Mouse (Mus musculus) E14TG2a.4 (cell line): ENCODE data around the gene Hexim1.

Experiments
- H3K27me3 ChIP-seq: 2 replicates; pipeline ENCODE4 v1.6.1; 2014; ENCODE audit warnings: low read length, control low read depth; ENCODE audit not compliant: insufficient read depth
- H3K36me3 ChIP-seq: 2 replicates; pipeline ENCODE4 v1.6.1; 2014; ENCODE audit warnings: low read length, control low read depth; ENCODE audit not compliant: insufficient read depth
- H3K4me1 ChIP-seq: replicated peaks from 2 replicates; pipeline ENCODE4 v1.6.1; 2014; ENCODE audit warnings: low read depth, low read length, control low read depth
- H3K4me3 ChIP-seq: replicated peaks from 2 replicates; pipeline ENCODE4 v1.5.1; 2014; ENCODE audit warnings: mild to moderate bottlenecking, low read length
- H3K9me3 ChIP-seq: 2 replicates; pipeline ENCODE4 v1.6.1; 2014; ENCODE audit warnings: low read length, control low read depth
- CTCF ChIP-seq: conservative IDR thresholded peaks from 2 replicates; pipeline ENCODE4 v1.5.1; 2014; ENCODE audit warnings: low read length
- NANOG ChIP-seq: IDR thresholded peaks from 2 replicates; pipeline ENCODE4 v1.6.1; 2014; ENCODE audit warnings: borderline replicate concordance, low read length, mixed read lengths
- POU5F1 ChIP-seq: IDR thresholded peaks from 2 replicates; pipeline ENCODE4 v1.6.1; 2014; ENCODE audit warnings: low read length, borderline replicate concordance

Gene Hexim1

GRCm38 (mm10) chr11:103118866-103119265 lies 2.8 kb downstream of the Hexim1 start:
- H3K4me3 ChIP-seq: 0 out of 2 replicates have a peak overlapping the region, but pooled peaks have one; percentile 88
- peaks cover 30% of the 10 kb centered on the region for H3K4me1 ChIP-seq
- H3K27me3 ChIP-seq: no peaks in the 10 kb centered on the region
- no peaks in the 10 kb centered on the region for H3K9me3 ChIP-seq
- H3K36me3 ChIP-seq: peaks cover 30% of the 10 kb centered on the region
- TF ChIP-seq NANOG: no peak
- no peak for TF ChIP-seq POU5F1
- TF ChIP-seq CTCF: no peak

GRCm38 (mm10) chr11:103119609-103120008 lies 3.6 kb downstream of the Hexim1 start:
- TF ChIP-seq NANOG (no peak), CTCF (no peak), POU5F1 (no peak)
- Histone ChIP-seq H3K36me3 (peaks cover 24% of the 10 kb centered on the region), H3K4me3 (no peak overlapping the region), H3K9me3 (no peaks in the 10 kb centered on the region), H3K27me3 (no peaks in the 10 kb centered on the region), H3K4me1 (peaks cover 23% of the 10 kb centered on the region)

- H3K27me3 ChIP-seq: no peaks in the 10 kb centered on the region
- H3K36me3 ChIP-seq: peaks cover 24% of the 10 kb centered on the region
- no peaks in the 10 kb centered on the region for H3K9me3 ChIP-seq
- TF ChIP-seq NANOG (no peak), CTCF (no peak), POU5F1 (no peak)
- H3K4me1 ChIP-seq: peaks cover 23% of the 10 kb centered on the region
- no peak overlapping the region for H3K4me3 ChIP-seq
Measured at GRCm38 (mm10) chr11:103120315-103120714, 4.3 kb downstream of the Hexim1 start.

- Histone ChIP-seq H3K4me1 (peaks cover 54% of the 10 kb centered on the region), H3K9me3 (no peaks in the 10 kb centered on the region), H3K27me3 (no peaks in the 10 kb centered on the region), H3K4me3 (peak within 1 kb of the TSS; percentile 97), H3K36me3 (peaks cover 42% of the 10 kb centered on the region)
- TF ChIP-seq NANOG (no peak), CTCF (no peak), POU5F1 (no peak)
Measured at GRCm38 (mm10) chr11:103131701-103132575, 15.9 kb downstream of the Hexim1 start, which contains the start of gene Hexim2. TSS of gene Hexim2 (plus strand) at chr11:103132429.

GRCm38 (mm10) chr11:103132576-103133455 lies 16.8 kb downstream of the Hexim1 start:
- Histone ChIP-seq H3K36me3 (peaks cover 37% of the 10 kb centered on the region), H3K4me1 (peaks cover 62% of the 10 kb centered on the region), H3K4me3 (peak overlapping the region; percentile 97), H3K9me3 (no peaks in the 10 kb centered on the region), H3K27me3 (no peaks in the 10 kb centered on the region)
- TF ChIP-seq POU5F1: no peak
- TF ChIP-seq NANOG: no peak
- TF ChIP-seq CTCF: no peak

- Histone ChIP-seq H3K36me3 (peaks cover 33% of the 10 kb centered on the region), H3K4me3 (peak overlapping the region; percentile 97), H3K27me3 (no peaks in the 10 kb centered on the region), H3K4me1 (peaks cover 70% of the 10 kb centered on the region), H3K9me3 (no peaks in the 10 kb centered on the region)
- TF ChIP-seq NANOG: no peak
- TF ChIP-seq CTCF: no peak
- no peak for TF ChIP-seq POU5F1
Measured at GRCm38 (mm10) chr11:103133456-103134185, 17.6 kb downstream of the Hexim1 start.

GRCm38 (mm10) chr11:103134221-103134620 lies 18.2 kb downstream of the Hexim1 start:
- Histone ChIP-seq H3K4me3 (peak overlapping the region; percentile 97; the same call in 1 of the 2 replicates), H3K4me1 (peaks cover 71% of the 10 kb centered on the region), H3K27me3 (no peaks in the 10 kb centered on the region), H3K36me3 (peaks cover 29% of the 10 kb centered on the region), H3K9me3 (no peaks in the 10 kb centered on the region)
- TF ChIP-seq POU5F1 (no peak), NANOG (no peak), CTCF (no peak)
